Mouse (Mus musculus) neural tube, embryonic 14.5 days (tissue): ENCODE data around the gene Gm38392. TPM values are rescaled to one million over a fixed set of nuclear protein-coding genes. Genes with fewer than 3 reads are reported as not detected.

ENCODE experiments used
- ATAC-seq: fragments of 200-750 bp; cut with Nextera tagmentation; 2 replicates; pipeline ENCODE4 v1.8.0; 2017; ENCODE audit warnings: low read depth, mild to moderate bottlenecking, moderate TSS enrichment, moderate library complexity
- H3K27ac ChIP-seq: fragments of 300-500 bp; sonication (generic); 2 replicates; pipeline ENCODE4 v1.5.1; 2014; ENCODE audit warnings: low read depth, mild to moderate bottlenecking, control low read depth, low read length, moderate library complexity, mixed read lengths
- H3K27me3 ChIP-seq: fragments of 300-500 bp; sonication (generic); 2 replicates; pipeline ENCODE4 v1.6.1; 2014; ENCODE audit warnings: low read length; ENCODE audit not compliant: control insufficient read depth, insufficient read depth
- H3K36me3 ChIP-seq: fragments of 300-500 bp; sonication (generic); 2 replicates; pipeline ENCODE4 v1.6.1; 2014; ENCODE audit warnings: low read length, mixed read lengths; ENCODE audit not compliant: control insufficient read depth, insufficient read depth
- H3K4me1 ChIP-seq: fragments of 300-500 bp; sonication (generic); 2 replicates; pipeline ENCODE4 v1.6.1; 2014; ENCODE audit warnings: low read length; ENCODE audit not compliant: control insufficient read depth, insufficient read depth
- H3K4me2 ChIP-seq: fragments of 300-500 bp; sonication (generic); 2 replicates; pipeline ENCODE4 v1.6.1; 2014; ENCODE audit warnings: mild to moderate bottlenecking, low read depth, low read length, control low read depth
- H3K4me3 ChIP-seq: fragments of 300-500 bp; sonication (generic); 2 replicates; pipeline ENCODE4 v1.5.1; 2014; ENCODE audit warnings: low read depth, low read length, control low read depth, mixed read lengths
- H3K9ac ChIP-seq: fragments of 300-500 bp; sonication (generic); replicated peaks from 2 replicates; pipeline ENCODE4 v1.6.1; 2014; ENCODE audit warnings: low read depth, mild to moderate bottlenecking, control low read depth, low read length, mixed read lengths
- H3K9me3 ChIP-seq: fragments of 300-500 bp; sonication (generic); 2 replicates; pipeline ENCODE4 v1.6.1; 2016; ENCODE audit warnings: low read length; ENCODE audit not compliant: control insufficient read depth
- WGBS: fragments of 180-500 bp; shearing (Covaris S2); extraction: QIAGEN DNeasy Blood & Tissue Kit; methylation state at CpG from one replicate; pipeline ENCODE4 v1.1.7; 2014; 5-methylcytosine and 5-hydroxymethylcytosine counted together
- polyA plus RNA-seq: library from polyadenylated mRNA; unstranded; fragments of >200 nt; fragmentation: Nextera tagmentation; extraction: Ambion mirVana; gene quantifications from 2 replicates; pipeline ENCODE4 v1.2.1, GENCODE M21; 2014

Gm38392 gene
- polyA plus RNA-seq, 1 experiment from 2014 or later: 0.72 TPM

DNA sequence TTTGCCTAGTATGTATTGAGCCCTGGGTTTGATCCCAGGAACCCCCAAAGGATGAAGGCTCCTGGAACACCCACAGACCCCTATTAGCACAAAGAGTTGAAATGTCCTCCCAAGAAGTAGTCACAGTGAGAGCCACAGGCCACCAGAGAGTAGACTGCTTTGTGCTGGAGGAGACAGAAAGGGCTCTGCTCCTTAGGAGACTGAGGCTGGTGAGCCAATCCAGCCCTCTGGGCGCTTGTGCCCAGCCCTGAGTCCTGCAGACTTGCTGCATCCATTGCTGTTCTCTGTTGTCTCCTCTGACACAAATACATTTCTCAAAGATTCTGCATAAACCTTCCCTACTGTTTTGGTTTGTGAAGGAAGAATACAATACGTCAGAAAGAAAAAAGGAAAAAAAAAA, 76.1 kb downstream of the Gm38392 start:
- H3K4me1 ChIP-seq: peaks cover 44% of the 10 kb centered on the region
- peak overlapping the region; percentile 93 for H3K4me2 ChIP-seq
- H3K36me3 ChIP-seq: peaks cover 3% of the 10 kb centered on the region; the same call in 1 of the 2 replicates
- H3K4me3 ChIP-seq: peak overlapping the region; percentile 63
- WGBS: 13% methylated on average over 2 of the region's 2 CpGs
- peak overlapping the region; percentile 99 for H3K27ac ChIP-seq
- H3K9me3 ChIP-seq: no peaks in the 10 kb centered on the region
- ATAC-seq: no peak
- no peaks in the 10 kb centered on the region for H3K27me3 ChIP-seq
- peak overlapping the region; percentile 95 for H3K9ac ChIP-seq

DNA sequence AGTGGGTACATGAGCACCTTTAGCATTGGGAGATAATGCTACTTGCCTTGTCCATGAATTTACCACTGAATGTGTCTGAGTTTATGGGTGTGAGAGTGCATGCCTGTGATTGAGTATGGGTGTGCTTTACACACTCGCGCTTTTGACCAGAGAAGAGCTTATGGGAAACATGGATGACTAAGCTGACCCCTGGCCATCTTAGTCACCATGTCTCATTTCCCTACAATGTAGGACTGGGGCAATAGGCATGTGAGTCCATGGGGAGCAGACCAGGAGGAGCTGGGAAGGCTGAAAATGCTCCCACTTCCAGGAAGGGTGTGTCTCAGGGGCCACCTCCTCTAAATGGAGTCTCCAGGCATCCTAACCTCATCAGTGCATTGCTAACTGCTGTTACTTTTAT, 76.9 kb downstream of the Gm38392 start:
- no peak for ATAC-seq
- Histone ChIP-seq H3K27me3 (no peaks in the 10 kb centered on the region), H3K9ac (peak overlapping the region; percentile 95)

DNA sequence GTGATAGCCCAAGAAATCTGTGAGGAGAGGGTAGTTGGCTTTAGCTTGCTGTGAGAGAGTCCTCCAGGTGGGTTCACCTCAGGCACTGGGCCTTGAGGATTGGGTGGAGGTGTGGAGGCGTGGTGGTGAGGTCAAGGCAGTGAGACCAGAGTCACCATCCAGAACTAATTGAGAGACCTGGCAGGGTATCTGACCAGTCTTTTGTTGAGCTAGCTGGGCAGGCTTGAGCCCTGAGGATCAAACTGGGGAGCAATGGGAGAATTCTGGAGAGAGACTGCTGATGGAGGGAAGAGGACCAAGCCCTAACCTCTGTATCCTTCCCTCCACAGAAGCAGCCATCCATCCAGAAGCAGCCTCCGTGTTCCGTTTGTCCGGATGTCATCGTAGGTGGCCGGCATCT, 77.7 kb downstream of the Gm38392 start:
- Histone ChIP-seq H3K27ac (peak overlapping the region; percentile 99), H3K9ac (peak overlapping the region; percentile 95), H3K27me3 (no peaks in the 10 kb centered on the region), H3K4me1 (peaks cover 56% of the 10 kb centered on the region), H3K4me2 (peak overlapping the region; percentile 93), H3K9me3 (no peaks in the 10 kb centered on the region), H3K4me3 (peak overlapping the region; percentile 63), H3K36me3 (no peaks in the 10 kb centered on the region)
- ATAC-seq: no peak
- WGBS: 0% methylated on average over 6 of the region's 6 CpGs

More for the DNA sequence above, 76.9 kb downstream of the Gm38392 start:
- H3K4me1 ChIP-seq: peaks cover 48% of the 10 kb centered on the region
- no peaks in the 10 kb centered on the region for H3K36me3 ChIP-seq
- WGBS: 12% methylated on average over 2 of the region's 2 CpGs
- H3K4me3 ChIP-seq: peak overlapping the region; percentile 63
- H3K9me3 ChIP-seq: no peaks in the 10 kb centered on the region
- peak overlapping the region; percentile 93 for H3K4me2 ChIP-seq
- peak overlapping the region; percentile 99 for H3K27ac ChIP-seq

GRCm38 (mm10) chr3:88208226-88208720, 78.7 kb downstream of the Gm38392 start:
- Histone ChIP-seq H3K27me3 (no peaks in the 10 kb centered on the region), H3K4me2 (peak overlapping the region; percentile 93), H3K4me3 (peak overlapping the region; percentile 63), H3K4me1 (peaks cover 59% of the 10 kb centered on the region), H3K36me3 (no peaks in the 10 kb centered on the region), H3K27ac (peak overlapping the region; percentile 99), H3K9ac (peak overlapping the region; percentile 95), H3K9me3 (no peaks in the 10 kb centered on the region)
- ATAC-seq: no peak
- 2% methylated on average over 3 of the region's 3 CpGs for WGBS

GRCm38 (mm10) chr3:88207451-88208100, 79.4 kb downstream of the Gm38392 start:
- H3K27me3 ChIP-seq: no peaks in the 10 kb centered on the region
- peak overlapping the region; percentile 95 for H3K9ac ChIP-seq
- no peaks in the 10 kb centered on the region for H3K36me3 ChIP-seq
- peak overlapping the region; percentile 93 for H3K4me2 ChIP-seq
- no peak for ATAC-seq
- H3K4me3 ChIP-seq: peak overlapping the region; percentile 63
- peaks cover 59% of the 10 kb centered on the region for H3K4me1 ChIP-seq
- no peaks in the 10 kb centered on the region for H3K9me3 ChIP-seq
- WGBS: 0% methylated on average over 15 of the region's 15 CpGs
- peak overlapping the region; percentile 99 for H3K27ac ChIP-seq

- H3K4me1 ChIP-seq: peaks cover 58% of the 10 kb centered on the region
- H3K36me3 ChIP-seq: no peaks in the 10 kb centered on the region
- no peaks in the 10 kb centered on the region for H3K27me3 ChIP-seq
- H3K27ac ChIP-seq: peak overlapping the region; percentile 99
- peak overlapping the region; percentile 63 for H3K4me3 ChIP-seq
- H3K4me2 ChIP-seq: peak overlapping the region; percentile 93
- ATAC-seq: peak; percentile 50
- H3K9ac ChIP-seq: peak overlapping the region; percentile 95
- no peaks in the 10 kb centered on the region for H3K9me3 ChIP-seq
- under 1% methylated on average over 14 of the region's 14 CpGs for WGBS
Observed at GRCm38 (mm10) chr3:88206901-88207371, 80.1 kb downstream of the Gm38392 start.

- peak; percentile 36 for ATAC-seq
Observed at GRCm38 (mm10) chr3:88206500-88206899, 80.5 kb downstream of the Gm38392 start.

DNA sequence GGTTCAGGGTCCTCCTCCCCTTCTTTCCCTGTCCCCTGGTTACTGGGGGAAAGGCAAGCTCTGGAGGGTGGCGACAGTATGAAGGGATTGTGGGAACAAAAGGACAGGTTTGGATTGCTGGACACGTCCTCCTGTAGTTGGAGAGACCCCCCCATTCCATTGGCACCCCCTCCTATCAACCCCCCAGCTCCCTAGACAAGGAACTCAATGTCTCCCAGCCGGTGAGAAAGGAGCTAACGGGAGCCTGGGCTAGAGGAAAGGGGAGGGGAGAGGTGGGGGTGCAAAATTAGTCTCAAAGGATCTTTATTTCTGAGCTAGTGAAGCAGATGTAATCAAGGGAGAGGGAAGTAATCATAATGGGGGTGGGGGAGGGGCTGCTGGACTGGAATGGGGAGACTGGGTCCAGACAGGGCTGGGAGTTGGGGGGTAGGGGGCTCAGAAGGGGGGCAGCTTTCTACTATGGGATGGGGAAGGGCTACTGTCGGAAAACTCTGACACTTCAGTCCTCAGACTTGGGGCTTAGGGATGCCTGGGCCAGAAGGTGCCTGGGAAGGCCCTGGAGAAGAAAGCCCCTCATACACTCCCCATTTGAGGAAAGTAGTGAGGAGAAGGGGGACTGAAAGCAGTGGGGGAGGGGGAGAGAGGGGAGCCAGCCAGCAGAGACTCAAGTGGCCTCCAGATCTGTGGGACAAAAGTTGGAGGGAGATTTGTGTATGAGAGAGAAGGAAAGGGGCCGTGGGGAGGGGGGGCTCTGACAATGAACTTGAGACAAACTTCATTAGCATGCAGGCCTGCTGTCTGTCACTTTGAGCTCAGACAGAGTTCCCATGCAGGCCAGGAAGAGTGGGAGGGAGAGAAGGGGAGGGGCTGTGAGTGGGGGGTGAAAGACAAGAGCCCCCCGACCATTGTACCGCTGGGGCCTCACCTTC, 81.2 kb downstream of the Gm38392 start:
- H3K4me2 ChIP-seq: peak overlapping the region; percentile 93; the same call in 1 of the 2 replicates
- peak overlapping the region; percentile 99 for H3K27ac ChIP-seq
- WGBS: under 1% methylated on average over 8 of the region's 8 CpGs
- H3K36me3 ChIP-seq: no peaks in the 10 kb centered on the region
- H3K27me3 ChIP-seq: no peaks in the 10 kb centered on the region
- peak overlapping the region; percentile 95 for H3K9ac ChIP-seq
- H3K9me3 ChIP-seq: no peaks in the 10 kb centered on the region
- ATAC-seq: peak; percentile 70
- peak overlapping the region; percentile 63 for H3K4me3 ChIP-seq
- peaks cover 58% of the 10 kb centered on the region for H3K4me1 ChIP-seq

More at GRCm38 (mm10) chr3:88206500-88206899, 80.5 kb downstream of the Gm38392 start:
- no peaks in the 10 kb centered on the region for H3K27me3 ChIP-seq
- peak overlapping the region; percentile 63 for H3K4me3 ChIP-seq
- H3K9me3 ChIP-seq: no peaks in the 10 kb centered on the region
- H3K9ac ChIP-seq: peak overlapping the region; percentile 95
- H3K4me2 ChIP-seq: peak overlapping the region; percentile 93
- peaks cover 58% of the 10 kb centered on the region for H3K4me1 ChIP-seq
- 2% methylated on average over 3 of the region's 3 CpGs for WGBS
- peak overlapping the region; percentile 99 for H3K27ac ChIP-seq
- H3K36me3 ChIP-seq: no peaks in the 10 kb centered on the region
